Mouse (Mus musculus) thymus, adult 2 months (tissue): ENCODE data around the gene Taok1.

ENCODE experiments used
- CTCF ChIP-seq: fragments of 200-500 bp; IDR thresholded peaks from 2 replicates; pipeline ENCODE4 v1.5.1; 2012; ENCODE audit warnings: mild to moderate bottlenecking, control low read depth, low read length, moderate library complexity, borderline replicate concordance; ENCODE audit not compliant: control insufficient read depth, poor library complexity, insufficient read depth; ENCODE audit errors: extremely low read depth
- POLR2A ChIP-seq: fragments of 200-500 bp; IDR thresholded peaks from 2 replicates; pipeline ENCODE4 v1.6.1; 2012; ENCODE audit warnings: mild to moderate bottlenecking, low read length, control low read depth, moderate library complexity; ENCODE audit not compliant: control insufficient read depth, poor library complexity, insufficient read depth; ENCODE audit errors: extremely low read depth

DNA sequence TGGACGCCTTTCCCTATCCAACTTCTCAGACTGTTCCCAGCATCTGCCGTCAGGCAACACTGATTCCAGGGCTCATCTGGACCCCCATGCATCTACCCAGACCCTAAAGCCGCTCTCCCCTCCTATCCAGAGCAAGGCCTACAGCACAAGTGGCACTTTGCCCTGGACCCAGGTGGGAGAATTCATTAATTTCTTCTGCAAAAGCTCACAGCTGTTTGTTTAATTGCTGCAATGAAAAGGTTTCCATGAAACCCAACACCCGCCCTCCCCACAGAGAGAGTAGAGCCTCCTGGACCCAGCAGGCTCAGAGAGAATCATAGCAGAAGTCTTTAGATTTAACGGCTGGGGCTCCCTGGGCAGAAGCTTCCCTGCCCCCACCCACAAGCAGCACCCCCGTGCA is 122.4 kb downstream of the Taok1 start:
- no peak for TF ChIP-seq POLR2A
- TF ChIP-seq CTCF: no peak
